Mouse (Mus musculus): ENCODE data around the gene Vasp. TPM values are rescaled to one million over a fixed set of nuclear protein-coding genes. Genes with fewer than 3 reads are reported as not detected.

The Vasp gene
- total and polyA plus RNA-seq, 3 experiments, result 130 to 185 TPM; not detected in 1

GRCm38 (mm10) chr7:19308454-19309277 is 37.0 kb upstream of the Vasp start (continued):
- 0 out of 2 replicates have a peak, but pooled peaks have one; percentile 45 for TF ChIP-seq MEF2A (IDR thresholded peaks at IDR 0.05; ENCODE audit: extremely low read depth, insufficient replicate concordance, low read depth, low read length, poor library complexity, severe bottlenecking)
- peak; percentile 6; the same call in 1 of the 2 replicates for TF ChIP-seq TBP (IDR thresholded peaks at IDR 0.05; ENCODE audit: low read depth, low read length)
- TF ChIP-seq MAZ (IDR thresholded peaks at IDR 0.05; ENCODE audit: low read depth, low read length), result peak; percentile 98
- TF ChIP-seq CHD1 (IDR thresholded peaks at IDR 0.05; ENCODE audit: low read depth, low read length), result 0 out of 2 replicates have a peak, but pooled peaks have one; percentile 80

GRCm38 (mm10) chr7:19307739-19308453 is 36.3 kb upstream of the Vasp start:
- TF ChIP-seq TBP (IDR thresholded peaks at IDR 0.05; ENCODE audit: low read depth, low read length) (0 out of 2 replicates have a peak, but pooled peaks have one; percentile 4), MYB (IDR thresholded peaks at IDR 0.05; ENCODE audit: low read depth, low read length) (no peak), ZMIZ1 (IDR thresholded peaks at IDR 0.05; ENCODE audit: low read depth, low read length) (0 out of 2 replicates have a peak, but pooled peaks have one; percentile 34), ZNF384 (IDR thresholded peaks at IDR 0.05; ENCODE audit: low read depth, low read length) (no peak), TCF12 (IDR thresholded peaks at IDR 0.05; ENCODE audit: low read depth, low read length) (0 out of 2 replicates have a peak, but pooled peaks have one; percentile 12)
- peak overlapping the region; percentile 65 for H3K27ac ChIP-seq (ENCODE audit: control insufficient read depth, low read depth, low read length)
- peak; percentile 92 for DNase-seq (ENCODE audit: low read depth, low spot score)
- peaks cover 3 to 16% of the 10 kb centered on the region in 2 experiments; a peak in 3 of 4 replicates for H3K4me1 ChIP-seq (ENCODE audit: control insufficient read depth in 1 of 2, insufficient read depth in 2 of 2, low read length in 2 of 2)
- peak overlapping the region; percentile 81 to 91 for H3K4me3 ChIP-seq (ENCODE audit: control insufficient read depth in 1 of 2, insufficient read depth in 1 of 2, low read depth in 2 of 2, low read length in 2 of 2)
- H3K79me2 ChIP-seq (ENCODE audit: control insufficient read depth, insufficient read depth, low read length, poor library complexity), result no peaks in the 10 kb centered on the region; the same call in 1 of the 2 replicates
- no peaks in the 10 kb centered on the region for H3K9me3 ChIP-seq (replicated peaks; ENCODE audit: insufficient read depth, low read length)
- peaks cover 0 to 4% of the 10 kb centered on the region in 2 experiments; a peak in 1 of 4 replicates for H3K36me3 ChIP-seq (ENCODE audit: control insufficient read depth in 1 of 2, insufficient read depth in 2 of 2, low read length in 2 of 2)
- H3K9ac ChIP-seq (ENCODE audit: control insufficient read depth, low read depth, low read length, poor library complexity, severe bottlenecking), result peak overlapping the region; percentile 79
- H3K27me3 ChIP-seq (ENCODE audit: control insufficient read depth in 1 of 2, insufficient read depth in 2 of 2, low read length in 2 of 2), result peaks cover 0 to 3% of the 10 kb centered on the region in 2 experiments; a peak in 1 of 4 replicates

GRCm38 (mm10) chr7:19306819-19307738 is 35.5 kb upstream of the Vasp start:
- Histone ChIP-seq H3K27ac (ENCODE audit: control insufficient read depth, low read depth, low read length) (peak overlapping the region; percentile 32), H3K27me3 (ENCODE audit: control insufficient read depth in 1 of 2, insufficient read depth in 2 of 2, low read length in 2 of 2) (no peaks in the 10 kb centered on the region), H3K4me3 (ENCODE audit: control insufficient read depth in 1 of 2, insufficient read depth in 1 of 2, low read depth in 2 of 2, low read length in 2 of 2) (peak overlapping the region in 1 of 2 experiments; percentile 37; a peak in 2 of 4 replicates), H3K9me3 (replicated peaks; ENCODE audit: insufficient read depth, low read length) (no peaks in the 10 kb centered on the region), H3K79me2 (ENCODE audit: control insufficient read depth, insufficient read depth, low read length, poor library complexity) (no peaks in the 10 kb centered on the region; the same call in 1 of the 2 replicates), H3K9ac (ENCODE audit: control insufficient read depth, low read depth, low read length, poor library complexity, severe bottlenecking) (peak overlapping the region; percentile 50; the same call in 1 of the 2 replicates), H3K4me1 (ENCODE audit: control insufficient read depth in 1 of 2, insufficient read depth in 2 of 2, low read length in 2 of 2) (peaks cover 3 to 16% of the 10 kb centered on the region in 2 experiments; a peak in 3 of 4 replicates), H3K36me3 (ENCODE audit: control insufficient read depth in 1 of 2, insufficient read depth in 2 of 2, low read length in 2 of 2) (peaks cover 0 to 4% of the 10 kb centered on the region in 2 experiments; a peak in 1 of 4 replicates)
- DNase-seq (ENCODE audit: low read depth, low spot score), result peak; percentile 48
- TF ChIP-seq SIN3A (IDR thresholded peaks at IDR 0.05; ENCODE audit: low read length), result 0 out of 2 replicates have a peak, but pooled peaks have one; percentile 44
- TF ChIP-seq MYB (IDR thresholded peaks at IDR 0.05; ENCODE audit: low read depth, low read length), result no peak
